Mouse (Mus musculus) testis, adult 2 months (tissue): Measurements from ENCODE around the gene Rbm33. TPM values are rescaled to one million over a fixed set of nuclear protein-coding genes. Genes with fewer than 3 reads are reported as not detected.

Experiments used
- H3K27ac ChIP-seq: fragments of 200-500 bp; 2 replicates; pipeline ENCODE4 v1.5.1; 2012; ENCODE audit warnings: low read depth, low read length; ENCODE audit not compliant: control insufficient read depth, insufficient read depth
- H3K27me3 ChIP-seq: fragments of 200-500 bp; 2 replicates; pipeline ENCODE4 v1.6.1; 2012; ENCODE audit warnings: mild to moderate bottlenecking, low read length, moderate library complexity; ENCODE audit not compliant: control insufficient read depth, insufficient read depth
- H3K36me3 ChIP-seq: fragments of 200-500 bp; 2 replicates; pipeline ENCODE4 v1.6.1; 2012; ENCODE audit warnings: mild to moderate bottlenecking, low read length; ENCODE audit not compliant: control insufficient read depth, insufficient read depth
- H3K4me1 ChIP-seq: fragments of 200-500 bp; 2 replicates; pipeline ENCODE4 v1.6.1; 2012; ENCODE audit warnings: low read length; ENCODE audit not compliant: control insufficient read depth, insufficient read depth
- H3K4me3 ChIP-seq: fragments of 200-500 bp; 2 replicates; pipeline ENCODE4 v1.5.1; 2012; ENCODE audit warnings: low read depth, mild to moderate bottlenecking, low read length, moderate library complexity, mixed read lengths; ENCODE audit not compliant: control insufficient read depth
- CTCF ChIP-seq: fragments of 200-500 bp; IDR thresholded peaks from 2 replicates; pipeline ENCODE4 v1.5.1; 2012; ENCODE audit warnings: low read depth, mild to moderate bottlenecking, inconsistent platforms, low read length, moderate library complexity; ENCODE audit not compliant: control insufficient read depth, insufficient read depth, insufficient replicate concordance
- POLR2A ChIP-seq: fragments of 200-500 bp; IDR thresholded peaks from 2 replicates; pipeline ENCODE4 v1.6.1; 2012; ENCODE audit warnings: low read depth, mild to moderate bottlenecking, inconsistent platforms, low read length, moderate library complexity; ENCODE audit not compliant: control insufficient read depth
- polyA plus RNA-seq: library from polyadenylated mRNA; depleted of rRNA; stranded (reverse); fragments of >200 nt; gene quantifications from 2 replicates; pipeline ENCODE4 v1.2.3, GENCODE M21; 2012

Gene Rbm33
- polyA plus RNA-seq, 1 experiment, result 17.0 TPM

GRCm38 (mm10) chr5:28455721-28456120 lies 138.8 kb downstream of the Rbm33 start:
- no peak overlapping the region for H3K27ac ChIP-seq
- no peaks in the 10 kb centered on the region for H3K27me3 ChIP-seq
- H3K4me1 ChIP-seq, result peaks cover 21% of the 10 kb centered on the region
- no peaks in the 10 kb centered on the region for H3K36me3 ChIP-seq
- no peak overlapping the region for H3K4me3 ChIP-seq
- TF ChIP-seq CTCF, result no peak
- no peak for TF ChIP-seq POLR2A

- peaks cover 24% of the 10 kb centered on the region for H3K4me1 ChIP-seq
- no peak overlapping the region for H3K4me3 ChIP-seq
- no peak for TF ChIP-seq CTCF
- no peak for TF ChIP-seq POLR2A
- H3K36me3 ChIP-seq, result no peaks in the 10 kb centered on the region
- no peaks in the 10 kb centered on the region for H3K27me3 ChIP-seq
- H3K27ac ChIP-seq, result no peak overlapping the region
Observed at GRCm38 (mm10) chr5:28456366-28456765, 139.4 kb downstream of the Rbm33 start.

DNA sequence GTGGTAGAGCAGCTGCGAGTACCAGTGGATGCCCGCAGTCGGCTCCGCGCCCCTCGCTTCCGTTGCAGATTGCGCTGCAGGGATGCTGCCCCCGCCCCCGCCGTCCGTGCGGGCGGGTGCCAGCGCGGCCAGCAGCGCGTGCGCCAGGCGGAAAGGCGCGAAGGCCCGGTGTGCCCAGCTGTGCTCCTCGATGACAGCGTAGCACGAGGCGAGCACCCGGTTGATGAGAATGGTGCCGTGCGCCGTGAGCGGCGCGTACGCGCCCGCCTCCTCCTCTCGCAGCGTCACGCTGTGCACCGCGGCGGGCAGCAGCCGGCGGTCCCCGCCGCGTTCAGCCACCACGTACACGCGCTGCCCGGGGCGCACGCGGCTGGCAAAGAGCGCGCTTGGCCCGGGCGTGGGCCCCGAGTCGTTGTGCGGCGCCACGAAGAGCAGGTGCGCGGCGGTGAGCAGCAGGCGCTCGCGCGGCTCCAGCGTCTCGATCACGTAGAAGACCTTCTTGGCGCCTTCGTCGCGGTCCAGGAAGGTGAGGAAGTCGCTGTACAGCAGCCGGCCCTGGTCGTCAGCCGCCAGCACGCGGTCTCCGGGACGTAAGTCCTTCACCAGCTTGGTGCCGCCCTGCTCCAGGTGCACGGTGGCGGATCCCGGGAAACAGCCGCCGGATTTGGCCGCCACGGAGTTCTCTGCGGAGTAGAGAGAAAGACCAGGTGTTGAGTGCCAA lies 141.2 kb downstream of the Rbm33 start:
- Histone ChIP-seq H3K36me3 (no peaks in the 10 kb centered on the region), H3K4me1 (peaks cover 35% of the 10 kb centered on the region), H3K27me3 (no peaks in the 10 kb centered on the region), H3K27ac (no peak overlapping the region), H3K4me3 (peak overlapping the region; percentile 10)
- TF ChIP-seq POLR2A (no peak), CTCF (no peak)

DNA sequence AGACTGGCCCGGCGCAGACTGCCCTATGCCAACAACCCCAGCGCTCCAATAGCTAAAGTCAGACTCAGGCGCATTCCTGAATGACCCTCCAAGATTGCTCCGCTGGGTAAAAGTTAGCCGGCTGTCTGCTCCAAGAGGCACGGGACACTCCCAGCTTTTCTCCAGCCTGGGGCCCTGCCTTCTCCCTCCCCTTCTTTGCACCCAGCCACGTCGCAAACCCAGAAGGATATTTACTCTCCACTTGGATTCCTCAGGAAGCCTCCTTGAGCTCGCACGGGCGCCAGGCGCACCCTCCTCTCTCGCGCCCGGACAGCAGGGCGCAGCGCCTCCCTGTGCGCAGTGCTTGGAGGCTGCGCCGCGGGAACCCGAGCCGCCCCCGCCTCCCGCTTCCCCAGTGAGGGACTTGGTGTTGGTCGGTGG lies 141.9 kb downstream of the Rbm33 start:
- TF ChIP-seq CTCF, result no peak
- TF ChIP-seq POLR2A, result no peak
- peaks cover 43% of the 10 kb centered on the region for H3K4me1 ChIP-seq
- H3K27me3 ChIP-seq, result no peaks in the 10 kb centered on the region
- no peak overlapping the region for H3K4me3 ChIP-seq
- H3K36me3 ChIP-seq, result no peaks in the 10 kb centered on the region
- no peak overlapping the region for H3K27ac ChIP-seq

DNA sequence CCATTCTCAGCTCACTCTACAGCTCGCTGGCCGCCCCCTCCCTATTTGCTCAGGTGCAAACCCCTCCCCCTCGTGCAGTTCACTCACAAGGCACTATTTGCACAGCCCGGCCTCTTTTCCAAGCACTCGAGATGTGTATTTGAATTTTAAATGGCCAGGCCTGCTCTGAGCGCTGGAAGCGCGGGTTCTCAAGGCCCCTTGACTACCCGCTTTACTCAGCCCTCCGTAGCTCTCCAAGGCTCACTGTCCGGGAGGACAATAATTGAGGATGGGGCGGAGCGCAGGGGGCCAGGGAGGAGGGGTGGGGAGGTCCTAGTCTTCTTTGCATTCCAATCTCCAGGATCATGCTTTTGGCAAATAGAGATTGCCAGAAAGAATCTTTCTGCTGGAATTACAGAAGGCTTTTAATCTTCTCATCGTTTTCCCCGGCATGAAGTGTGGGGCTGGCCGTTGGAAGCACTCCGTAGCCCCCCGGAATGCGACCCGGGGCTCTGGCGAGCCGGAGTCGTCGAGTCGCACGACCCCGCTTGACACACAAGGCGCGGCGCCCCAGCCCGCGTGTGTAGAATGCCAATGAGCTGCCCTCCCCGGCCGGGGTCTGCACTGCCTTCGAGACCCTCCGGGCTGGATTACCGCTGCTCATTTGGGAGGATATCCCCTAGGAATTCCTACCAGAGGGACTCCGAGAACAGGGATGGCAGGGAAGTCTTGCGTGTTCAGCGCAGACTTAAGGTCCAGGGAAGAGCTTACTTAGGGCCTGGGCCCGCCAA lies 142.7 kb downstream of the Rbm33 start:
- peaks cover 49% of the 10 kb centered on the region for H3K4me1 ChIP-seq
- H3K27me3 ChIP-seq, result no peaks in the 10 kb centered on the region
- H3K4me3 ChIP-seq, result no peak overlapping the region
- TF ChIP-seq CTCF (no peak), POLR2A (no peak)
- H3K36me3 ChIP-seq, result no peaks in the 10 kb centered on the region
- H3K27ac ChIP-seq, result no peak overlapping the region

DNA sequence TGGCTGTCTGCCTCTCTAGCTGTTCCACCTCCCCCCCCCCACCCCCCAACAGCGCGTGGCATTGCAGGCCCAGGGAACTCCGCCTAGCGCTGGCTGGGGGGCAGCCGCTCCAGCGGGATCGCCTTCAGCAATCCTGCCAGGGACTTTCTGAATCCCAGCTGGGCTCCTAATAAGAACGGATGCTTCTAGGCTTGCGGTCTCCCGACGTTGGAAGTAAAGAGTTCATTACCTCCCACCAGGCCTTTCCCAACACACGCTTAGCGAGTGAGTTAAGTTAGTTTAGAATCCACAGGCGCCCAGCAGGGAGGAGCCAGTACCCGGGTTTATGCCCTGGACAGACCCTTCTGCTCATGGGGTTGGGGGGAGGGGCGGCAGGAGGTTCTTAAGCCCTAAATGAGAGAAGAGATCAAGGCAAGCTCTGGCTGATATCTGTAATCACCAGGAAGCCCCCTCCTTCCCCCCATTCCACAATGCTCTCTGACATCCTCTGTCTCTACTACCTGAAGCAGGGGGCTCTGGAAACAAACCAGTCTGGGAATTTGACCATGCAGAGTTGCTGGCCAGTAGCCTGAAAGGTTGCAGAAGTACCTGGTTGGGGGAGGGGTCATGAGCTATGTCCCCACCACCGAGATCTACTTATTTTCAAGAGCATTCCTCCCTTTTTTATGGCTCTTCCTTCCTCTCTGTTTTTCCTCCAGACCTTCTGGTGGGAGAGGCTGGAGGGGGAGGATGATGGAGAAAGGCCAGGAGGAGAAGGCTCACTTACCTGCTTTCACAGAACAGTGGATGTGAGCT lies 143.8 kb downstream of the Rbm33 start:
- no peak overlapping the region for H3K27ac ChIP-seq

DNA sequence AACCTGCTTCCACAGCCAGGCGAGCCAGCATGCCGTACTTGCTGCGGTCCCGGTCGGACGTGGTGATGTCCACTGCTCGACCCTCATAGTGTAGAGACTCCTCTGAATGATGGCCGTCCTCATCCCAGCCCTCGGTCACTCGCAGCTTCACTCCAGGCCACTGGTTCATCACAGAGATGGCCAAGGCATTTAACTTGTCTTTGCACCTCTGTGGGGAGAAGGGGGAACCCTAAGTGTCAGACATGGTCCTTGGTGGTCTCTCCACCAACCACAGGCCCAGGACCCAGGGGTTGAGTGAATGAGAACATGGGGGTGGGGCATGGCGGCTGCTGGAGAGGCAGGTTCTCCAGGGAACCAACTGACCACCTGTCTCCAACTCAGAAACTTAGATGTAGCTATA lies 144.5 kb downstream of the Rbm33 start:
- TF ChIP-seq POLR2A (no peak), CTCF (no peak)
- H3K36me3 ChIP-seq, result no peaks in the 10 kb centered on the region
- no peaks in the 10 kb centered on the region for H3K27me3 ChIP-seq
- H3K4me3 ChIP-seq, result no peak overlapping the region
- H3K27ac ChIP-seq, result no peak overlapping the region
- peaks cover 59% of the 10 kb centered on the region for H3K4me1 ChIP-seq

More for the DNA sequence above, 143.8 kb downstream of the Rbm33 start:
- no peaks in the 10 kb centered on the region for H3K36me3 ChIP-seq
- no peaks in the 10 kb centered on the region for H3K27me3 ChIP-seq
- H3K4me1 ChIP-seq, result peaks cover 55% of the 10 kb centered on the region
- TF ChIP-seq CTCF, result no peak
- TF ChIP-seq POLR2A, result no peak
- H3K4me3 ChIP-seq, result no peak overlapping the region
